Mouse (Mus musculus) right cerebral cortex, postnatal 14 days (tissue): ENCODE results near the gene Sgsh.

Source experiments
- DNase-seq: peaks from one replicate; pipeline ENCODE4 v3.0.0; 2022

Gene Sgsh

GRCm38 (mm10) chr11:119375425-119375824 lies 20.1 kb upstream of the Sgsh start:
- DNase-seq: no peak

- DNase-seq: peak; percentile 69
These were observed 8.3 kb upstream of the Sgsh start for GRCm38 (mm10) chr11:119363534-119364145.

DNA sequence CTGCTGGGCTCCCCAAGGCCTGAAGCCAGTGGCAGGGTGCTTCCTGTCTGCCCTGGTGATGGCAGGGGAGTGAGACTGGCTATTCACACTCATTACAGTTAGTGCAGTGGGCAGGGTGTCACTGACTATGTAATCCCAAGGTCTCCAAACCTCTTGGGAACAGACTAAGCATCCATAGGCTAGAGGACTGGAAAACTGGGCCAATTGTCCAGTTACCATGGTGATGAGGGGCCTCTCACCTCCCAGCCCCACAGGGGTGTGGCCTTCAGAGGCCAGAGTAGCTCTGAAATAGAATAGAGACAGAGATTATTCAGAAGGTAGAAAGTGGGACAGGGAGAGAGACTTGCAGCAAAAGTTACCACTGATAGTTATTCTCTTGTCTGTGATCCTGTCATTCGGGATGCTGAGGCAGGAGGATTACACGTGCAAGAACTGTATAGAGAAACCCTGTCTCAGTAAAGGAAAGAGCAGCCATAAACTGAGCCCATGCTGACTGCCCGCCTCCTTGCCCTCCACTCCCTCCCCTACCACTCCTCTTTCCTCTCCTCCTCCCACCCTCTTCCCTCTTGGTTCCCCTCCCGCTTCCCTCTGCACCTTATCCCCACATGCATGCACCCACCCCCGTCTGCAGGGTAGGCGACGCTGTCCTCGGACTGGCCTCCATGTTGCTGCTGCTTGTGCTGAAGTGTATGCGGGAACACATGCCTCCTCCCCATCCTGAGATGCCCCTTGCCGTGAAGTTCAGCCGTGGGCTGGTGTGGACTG lies 7.6 kb upstream of the Sgsh start:
- no peak for DNase-seq

- DNase-seq: no peak
These were observed 3.8 kb upstream of the Sgsh start for GRCm38 (mm10) chr11:119359089-119359488.

DNA sequence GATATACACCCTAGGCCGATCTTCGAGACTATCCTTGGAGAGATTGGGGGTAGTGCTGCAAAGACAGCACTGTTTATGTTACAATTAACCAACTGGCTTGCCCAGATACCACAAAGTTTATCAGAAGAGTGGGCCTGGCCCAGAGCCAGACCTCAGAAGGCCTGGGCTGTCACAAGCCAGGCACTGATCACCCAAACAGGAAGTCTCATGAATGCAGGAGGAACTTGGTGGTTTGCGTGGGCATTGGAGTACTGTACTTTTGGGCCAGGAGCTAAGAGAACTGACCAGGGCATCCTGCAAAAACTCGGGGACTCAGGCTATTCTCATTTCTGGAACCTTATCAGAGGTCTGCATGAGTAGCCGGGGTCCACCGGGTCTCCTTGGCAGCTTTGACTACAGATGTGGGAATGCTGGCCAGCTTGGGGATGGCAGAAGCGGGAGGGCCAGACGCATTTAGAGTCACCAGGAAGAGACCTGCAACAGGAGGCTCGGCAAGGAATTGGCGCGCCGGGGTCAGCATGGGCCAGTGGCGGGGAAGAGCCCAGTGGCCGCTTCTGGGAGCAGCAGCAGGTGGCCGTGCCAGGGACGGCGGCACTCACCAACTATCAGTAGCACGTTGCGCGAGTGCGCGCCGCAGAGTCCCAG lies 416 bp downstream of the Sgsh start:
- peak; percentile 36 for DNase-seq

- no peak for DNase-seq
These were observed 1.4 kb downstream of the Sgsh start for GRCm38 (mm10) chr11:119353946-119354345.

- DNase-seq: no peak
These were observed 3.2 kb downstream of the Sgsh start for GRCm38 (mm10) chr11:119352113-119352512.

DNA sequence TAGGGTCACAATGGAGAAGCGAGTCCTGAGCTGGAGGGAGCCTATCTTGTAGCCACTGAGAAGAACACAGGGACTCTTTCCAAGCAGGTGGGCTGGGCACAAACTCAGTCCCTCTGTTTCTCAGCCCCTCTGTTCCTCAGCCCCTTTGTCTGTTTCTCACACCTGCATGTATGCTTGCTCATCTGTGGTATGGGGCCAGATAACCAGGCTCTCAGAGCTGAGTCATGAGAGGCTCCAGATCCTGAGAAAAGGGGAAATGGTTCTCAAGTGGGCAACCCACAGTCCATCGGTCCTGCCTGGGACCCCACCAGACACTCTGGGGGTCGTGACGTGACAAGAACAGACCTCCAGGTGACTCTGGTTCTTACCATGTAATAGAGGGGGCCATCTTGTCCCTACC lies 8.2 kb downstream of the Sgsh start:
- DNase-seq: no peak

- DNase-seq: no peak
These were observed 10.5 kb downstream of the Sgsh start for GRCm38 (mm10) chr11:119344865-119345264.

GRCm38 (mm10) chr11:119344178-119344577 lies 11.2 kb downstream of the Sgsh start:
- no peak for DNase-seq

DNA sequence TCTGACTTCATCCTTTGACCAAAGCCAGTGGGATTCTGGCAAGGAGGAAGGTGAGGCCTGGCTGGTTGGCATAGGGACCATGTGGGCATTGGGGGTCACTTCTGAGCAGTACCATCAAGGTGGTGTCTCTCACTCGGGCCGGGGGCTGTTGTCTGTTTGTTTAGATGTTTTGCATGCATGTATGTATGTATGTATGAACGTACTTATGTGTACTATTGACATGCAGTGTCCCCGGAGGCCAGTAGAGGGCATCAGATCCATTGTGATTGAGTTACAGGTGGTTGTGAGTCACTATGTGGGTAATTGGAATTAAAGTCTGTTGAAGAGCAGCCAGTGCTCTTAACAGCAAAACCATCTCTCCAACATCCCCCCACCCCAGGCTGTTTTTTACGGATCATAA lies 15.7 kb downstream of the Sgsh start:
- DNase-seq: peak; percentile 83

- DNase-seq: no peak
These were observed 16.2 kb downstream of the Sgsh start for GRCm38 (mm10) chr11:119339179-119339578.

GRCm38 (mm10) chr11:119338271-119339059 lies 16.9 kb downstream of the Sgsh start:
- DNase-seq: no peak

DNA sequence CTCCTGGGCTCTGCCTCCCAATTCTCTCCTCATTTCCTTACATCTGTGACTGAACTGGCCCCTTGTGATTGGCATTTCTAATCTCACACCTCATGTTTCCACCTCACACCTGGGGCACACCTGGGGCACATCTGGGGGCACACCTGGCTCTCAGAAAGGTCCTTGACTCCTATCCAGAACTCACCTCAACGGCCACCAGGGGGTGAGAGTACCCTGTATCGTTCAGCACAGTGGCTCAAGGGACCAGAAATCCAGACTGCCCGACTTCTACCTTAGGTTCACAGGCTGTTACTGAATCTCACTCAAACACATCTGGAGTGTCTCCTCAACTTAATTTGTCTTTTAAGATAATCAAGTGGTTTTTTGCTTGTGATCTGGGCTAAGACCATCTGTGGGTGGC lies 23.4 kb downstream of the Sgsh start:
- DNase-seq: no peak

GRCm38 (mm10) chr11:119330592-119330991 lies 24.7 kb downstream of the Sgsh start:
- no peak for DNase-seq

DNA sequence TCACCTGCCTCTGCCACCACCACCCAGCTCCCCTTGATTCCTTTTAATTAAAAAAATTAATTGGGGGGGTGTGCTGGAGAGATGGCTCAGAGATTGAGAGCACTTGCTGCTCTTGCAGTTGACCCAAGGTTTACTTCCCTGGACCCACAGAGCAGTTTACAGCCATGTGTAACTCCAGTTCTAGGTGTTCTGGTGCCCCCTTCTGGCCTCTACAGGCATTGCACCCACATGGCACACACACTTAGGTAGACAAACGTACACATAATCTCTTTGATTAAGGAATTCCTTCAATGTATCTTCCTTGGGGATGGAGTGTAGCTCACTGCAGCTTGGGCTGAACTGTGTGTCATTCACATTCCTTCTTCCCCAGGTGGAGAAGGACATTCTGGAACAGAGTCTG lies 30.3 kb downstream of the Sgsh start:
- DNase-seq: no peak

- no peak for DNase-seq
These were observed 32.8 kb downstream of the Sgsh start for GRCm38 (mm10) chr11:119322521-119322920.

DNA sequence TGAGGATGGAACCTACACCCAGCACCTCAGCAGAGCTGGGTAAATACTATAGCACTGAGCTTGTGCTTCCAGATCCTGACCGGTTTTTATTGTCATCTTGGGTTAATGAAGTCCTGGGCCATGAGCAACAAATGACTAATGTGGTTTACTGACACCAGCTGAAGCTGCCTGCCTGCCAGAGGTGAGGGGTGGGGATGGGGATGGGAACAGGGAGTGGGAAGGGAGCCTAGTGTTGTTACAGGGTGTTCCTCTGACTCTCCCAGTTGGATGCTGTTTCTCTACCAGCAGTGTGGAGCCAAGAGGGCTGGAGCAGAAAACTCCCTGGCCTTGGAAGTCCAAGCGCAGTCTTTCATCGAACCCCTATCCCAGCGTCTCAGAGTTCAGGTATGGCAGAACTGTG lies 38.6 kb downstream of the Sgsh start:
- no peak for DNase-seq

DNA sequence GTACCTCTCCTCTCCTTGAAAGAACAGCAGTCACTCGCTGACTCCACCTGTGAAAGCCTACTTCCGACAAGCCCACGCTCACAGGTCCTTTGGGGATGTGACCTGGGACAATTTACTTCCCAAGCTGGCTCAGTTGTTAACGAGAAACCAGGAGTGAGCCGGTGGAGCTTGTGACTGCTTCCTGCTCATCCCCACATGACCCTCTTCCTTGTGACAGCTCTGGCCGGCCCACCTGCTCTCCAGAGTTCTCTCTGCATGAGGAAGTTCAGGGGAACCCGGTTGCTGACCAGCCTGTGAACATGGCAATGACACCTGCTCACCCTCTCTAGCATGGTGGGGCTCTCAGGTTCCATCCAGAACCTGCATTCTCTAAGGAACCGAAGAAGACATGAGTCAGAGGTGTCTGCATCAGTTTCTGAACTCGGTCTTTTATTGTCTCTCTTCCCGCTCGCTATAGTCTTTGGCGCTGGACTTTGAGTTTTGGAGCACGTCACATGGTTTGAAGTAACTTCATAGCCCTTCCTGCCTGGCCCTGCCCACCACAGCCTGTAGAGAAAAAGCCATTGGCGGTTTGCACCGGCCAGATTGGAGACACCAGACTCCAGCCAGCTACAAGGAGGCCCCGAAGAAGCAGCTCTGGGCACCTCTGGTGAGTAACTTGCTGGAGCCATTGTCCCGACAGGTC lies 40.9 kb downstream of the Sgsh start:
- DNase-seq: no peak

GRCm38 (mm10) chr11:119310621-119311020 lies 44.7 kb downstream of the Sgsh start:
- DNase-seq: no peak

DNA sequence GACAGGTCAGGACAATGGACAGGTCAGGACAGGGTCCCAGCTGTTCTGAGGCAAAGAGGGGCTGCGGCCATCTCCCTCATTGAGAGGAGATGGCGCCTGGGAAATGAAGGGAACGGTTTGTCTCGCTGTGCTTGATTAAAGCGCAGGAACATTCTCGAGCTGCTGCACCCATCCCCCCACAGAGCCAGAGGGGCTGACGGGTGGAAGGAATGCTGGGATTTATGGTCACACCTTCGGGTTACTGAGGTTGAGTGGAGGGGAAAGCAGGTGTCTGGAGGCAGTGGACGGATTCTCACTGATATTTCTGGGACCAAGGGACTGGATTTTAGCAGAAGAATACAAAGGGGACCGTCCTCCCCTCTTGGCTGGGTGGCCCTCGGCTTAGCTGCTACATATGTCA lies 47.4 kb downstream of the Sgsh start:
- no peak for DNase-seq

- no peak for DNase-seq
These were observed 47.8 kb downstream of the Sgsh start, which contains the start of gene Card14 for GRCm38 (mm10) chr11:119307658-119307867. TSS of gene Card14 (plus strand) at chr11:119307768.
